Mouse (Mus musculus) spleen, adult 2 months (tissue): Measurements from ENCODE around the gene Slc4a4. TPM values are rescaled to one million over a fixed set of nuclear protein-coding genes. Genes with fewer than 3 reads are reported as not detected.

ENCODE experiments used
- DNase-seq, 2 experiments: peaks; one replicate each; pipeline versions ENCODE4 v3.0.0 to v3.0.0-alpha.2; 2012 to 2021; ENCODE audit warnings: low spot score in 2 of 2, low read depth in 1 of 2
- H3K27ac ChIP-seq: fragments of 200-500 bp; 2 replicates; pipeline ENCODE4 v1.5.1; 2012; ENCODE audit warnings: low read length, inconsistent platforms; ENCODE audit not compliant: insufficient read depth
- H3K27me3 ChIP-seq: fragments of 200-500 bp; 2 replicates; pipeline ENCODE4 v1.6.1; 2012; ENCODE audit warnings: mild to moderate bottlenecking, moderate library complexity, low read length, inconsistent platforms; ENCODE audit not compliant: control insufficient read depth, insufficient read depth
- H3K36me3 ChIP-seq: fragments of 200-500 bp; 2 replicates; pipeline ENCODE4 v1.6.1; 2012; ENCODE audit warnings: mild to moderate bottlenecking, low read length, inconsistent platforms; ENCODE audit not compliant: control insufficient read depth, insufficient read depth
- H3K4me1 ChIP-seq: fragments of 200-500 bp; 2 replicates; pipeline ENCODE4 v1.6.1; 2011; ENCODE audit warnings: inconsistent platforms; ENCODE audit not compliant: control insufficient read depth, insufficient read depth, insufficient read length
- H3K4me3 ChIP-seq: fragments of 200-500 bp; 2 replicates; pipeline ENCODE4 v1.5.1; 2011; ENCODE audit warnings: mild to moderate bottlenecking, inconsistent platforms; ENCODE audit not compliant: insufficient read depth, insufficient read length; ENCODE audit errors: extremely low read depth
- CTCF ChIP-seq: fragments of 200-500 bp; IDR thresholded peaks from 2 replicates; pipeline ENCODE4 v1.5.1; 2011; ENCODE audit warnings: mild to moderate bottlenecking, inconsistent platforms; ENCODE audit not compliant: insufficient read depth, insufficient read length, insufficient replicate concordance; ENCODE audit errors: extremely low read depth
- POLR2A ChIP-seq: fragments of 200-500 bp; IDR thresholded peaks from 2 replicates; pipeline ENCODE4 v1.6.1; 2011; ENCODE audit warnings: low read depth, low read length, inconsistent platforms
- WGBS: fragments of 180-500 bp; shearing (Covaris S2); methylation state at CpG from one replicate; pipeline ENCODE4 v1.1.7; 2018; 5-methylcytosine and 5-hydroxymethylcytosine counted together
- polyA plus RNA-seq: library from polyadenylated mRNA; depleted of rRNA; stranded (reverse); fragments of >200 nt; gene quantifications from 2 replicates; pipeline ENCODE4 v1.2.3, GENCODE M21; 2012

Gene Slc4a4
- polyA plus RNA-seq, 1 experiment, result 0.14 TPM

- Histone ChIP-seq H3K4me1 (peaks cover 8% of the 10 kb centered on the region; the same call in 1 of the 2 replicates), H3K4me3 (no peak overlapping the region), H3K27me3 (peaks cover 22% of the 10 kb centered on the region), H3K27ac (no peak overlapping the region), H3K36me3 (no peaks in the 10 kb centered on the region)
- DNase-seq, result no peak
- TF ChIP-seq POLR2A (no peak), CTCF (no peak)
- WGBS, result 37% methylated on average over 3 of the region's 3 CpGs
Measured at GRCm38 (mm10) chr5:88884101-88884500, 2.5 kb upstream of the Slc4a4 start.

GRCm38 (mm10) chr5:88885503-88885902 lies 1.1 kb upstream of the Slc4a4 start:
- no peak overlapping the region for H3K4me3 ChIP-seq
- H3K36me3 ChIP-seq, result no peaks in the 10 kb centered on the region
- DNase-seq, result no peak
- peaks cover 8% of the 10 kb centered on the region; the same call in 1 of the 2 replicates for H3K4me1 ChIP-seq
- WGBS, result 80% methylated on average over 3 of the region's 3 CpGs
- no peak for TF ChIP-seq POLR2A
- TF ChIP-seq CTCF, result no peak
- H3K27ac ChIP-seq, result no peak overlapping the region
- H3K27me3 ChIP-seq, result peaks cover 22% of the 10 kb centered on the region

GRCm38 (mm10) chr5:88885944-88886343 lies 674 bp upstream of the Slc4a4 start:
- H3K36me3 ChIP-seq, result no peaks in the 10 kb centered on the region
- WGBS, result 54% methylated on average over 5 of the region's 5 CpGs
- no peak overlapping the region for H3K27ac ChIP-seq
- no peak for DNase-seq
- H3K4me1 ChIP-seq, result peaks cover 8% of the 10 kb centered on the region; the same call in 1 of the 2 replicates
- no peak overlapping the region for H3K4me3 ChIP-seq
- H3K27me3 ChIP-seq, result peaks cover 22% of the 10 kb centered on the region
- TF ChIP-seq POLR2A, result no peak
- no peak for TF ChIP-seq CTCF

- H3K27me3 ChIP-seq, result peaks cover 22% of the 10 kb centered on the region
- DNase-seq, result no peak
- whole genome bisulfite sequencing, result 3% methylated on average over 14 of the region's 14 CpGs
- no peak for TF ChIP-seq POLR2A
- TF ChIP-seq CTCF, result no peak
- no peak overlapping the region for H3K27ac ChIP-seq
- H3K4me3 ChIP-seq, result peak overlapping the region; percentile 42
- H3K36me3 ChIP-seq, result no peaks in the 10 kb centered on the region
- peaks cover 8% of the 10 kb centered on the region; the same call in 1 of the 2 replicates for H3K4me1 ChIP-seq
Measured at GRCm38 (mm10) chr5:88886349-88886667, 310 bp upstream of the Slc4a4 start.

DNA sequence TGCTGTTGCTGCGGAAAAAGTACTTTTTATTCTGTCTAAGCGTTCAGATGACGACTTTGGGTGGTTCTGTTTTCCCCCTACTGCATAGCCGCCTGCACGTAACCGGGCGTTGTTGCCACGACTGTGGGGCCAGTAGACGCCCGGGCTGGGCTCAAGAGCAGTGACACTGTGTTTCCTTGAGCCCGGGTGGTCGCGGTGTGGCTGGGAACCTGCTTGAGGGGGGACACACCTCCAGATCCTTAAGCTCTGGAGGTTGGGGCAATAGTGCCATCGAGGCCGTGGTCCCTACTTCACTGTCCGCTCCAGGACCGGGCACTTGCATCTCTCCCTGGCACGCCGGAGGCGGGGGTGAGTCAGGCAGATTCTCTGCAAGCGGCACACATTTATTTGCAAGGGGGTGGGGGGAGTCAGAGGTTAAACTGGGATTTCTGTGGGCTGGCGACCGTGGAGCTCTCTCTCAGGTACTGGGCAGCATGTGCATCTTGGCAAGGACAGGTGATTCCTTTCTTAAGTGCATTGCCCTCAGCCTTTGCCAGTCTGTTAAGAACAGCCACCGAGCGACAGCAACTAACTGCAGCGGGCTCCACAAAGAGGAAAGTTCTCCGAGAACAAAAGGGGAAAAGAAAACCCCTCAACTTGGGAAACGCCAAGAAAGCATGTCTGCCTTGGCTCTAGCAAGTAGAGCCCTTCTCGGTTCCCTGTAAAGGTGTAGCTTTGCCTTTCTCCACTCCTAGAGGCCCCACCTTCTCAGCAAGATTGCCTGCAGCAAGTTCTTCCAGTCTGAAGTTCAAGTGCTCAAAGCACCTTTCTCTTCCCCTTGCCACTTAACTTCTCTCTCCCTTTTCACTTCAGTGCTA lies 1.2 kb downstream of the Slc4a4 start:
- H3K27ac ChIP-seq, result no peak overlapping the region
- no peak for DNase-seq
- TF ChIP-seq POLR2A (no peak), CTCF (no peak)
- peaks cover 22% of the 10 kb centered on the region for H3K27me3 ChIP-seq
- WGBS, result 5% methylated on average over 29 of the region's 29 CpGs
- H3K4me1 ChIP-seq, result peaks cover 8% of the 10 kb centered on the region; the same call in 1 of the 2 replicates
- no peaks in the 10 kb centered on the region for H3K36me3 ChIP-seq
- peak overlapping the region; percentile 33 for H3K4me3 ChIP-seq

- Histone ChIP-seq H3K4me1 (peaks cover 8% of the 10 kb centered on the region; the same call in 1 of the 2 replicates), H3K27me3 (peaks cover 22% of the 10 kb centered on the region), H3K4me3 (no peak overlapping the region), H3K27ac (no peak overlapping the region), H3K36me3 (no peaks in the 10 kb centered on the region)
- no peak for DNase-seq
- no peak for TF ChIP-seq CTCF
- TF ChIP-seq POLR2A, result no peak
- WGBS, result 12% methylated on average over 8 of the region's 8 CpGs
Measured at GRCm38 (mm10) chr5:88888413-88888700, 1.7 kb downstream of the Slc4a4 start.

DNA sequence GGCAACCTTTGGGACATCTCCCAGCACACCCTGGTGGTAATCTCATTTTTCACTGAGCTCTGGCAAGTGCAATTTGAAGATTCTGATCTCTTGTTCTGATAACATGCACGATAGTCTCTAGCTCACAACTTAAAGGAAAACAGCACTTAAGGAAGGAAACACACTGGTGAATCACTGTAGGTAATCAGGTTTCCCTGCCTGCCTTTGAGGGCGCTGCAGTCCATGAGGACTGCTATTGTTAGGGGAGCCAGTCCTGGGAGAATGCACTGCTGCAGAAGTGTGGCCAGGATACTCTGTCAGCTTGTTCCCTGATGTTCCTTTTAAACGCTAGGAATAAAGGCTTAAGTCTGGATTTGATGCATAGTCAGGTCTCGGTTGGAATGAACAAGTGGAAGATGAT lies 2.7 kb downstream of the Slc4a4 start:
- Histone ChIP-seq H3K27me3 (peaks cover 22% of the 10 kb centered on the region), H3K27ac (no peak overlapping the region), H3K4me3 (no peak overlapping the region), H3K4me1 (peaks cover 8% of the 10 kb centered on the region; the same call in 1 of the 2 replicates), H3K36me3 (no peaks in the 10 kb centered on the region)
- DNase-seq, result no peak
- TF ChIP-seq POLR2A (no peak), CTCF (no peak)
- WGBS, result 40% methylated on average over 4 of the region's 4 CpGs
